Mouse (Mus musculus): ENCODE data around the gene Ints3.

Ints3 gene

GRCm38 (mm10) chr3:90391004-90391403, 42.4 kb downstream of the Ints3 start:
- DNase-seq (ENCODE audit: low spot score): no peak

GRCm38 (mm10) chr3:90389511-90390490, 43.6 kb downstream of the Ints3 start, which contains the start of gene Slc27a3:
Slc27a3 (minus strand) TSS chr3:90389938.
- DNase-seq (ENCODE audit: low spot score): no peak

GRCm38 (mm10) chr3:90388726-90389510, 44.5 kb downstream of the Ints3 start:
- no peak for DNase-seq (ENCODE audit: low spot score)

GRCm38 (mm10) chr3:90388192-90388591, 45.2 kb downstream of the Ints3 start:
- DNase-seq (ENCODE audit: low spot score): no peak

GRCm38 (mm10) chr3:90387483-90387882, 45.9 kb downstream of the Ints3 start:
- DNase-seq (ENCODE audit: low spot score): no peak

- DNase-seq (ENCODE audit: low spot score): no peak
Observed at GRCm38 (mm10) chr3:90386817-90387216, 46.6 kb downstream of the Ints3 start.

- DNase-seq (ENCODE audit: low spot score): no peak
Observed at GRCm38 (mm10) chr3:90384851-90385375, 48.5 kb downstream of the Ints3 start.

GRCm38 (mm10) chr3:90383690-90384089, 49.7 kb downstream of the Ints3 start:
- peak; percentile 22 for DNase-seq (ENCODE audit: low spot score)

GRCm38 (mm10) chr3:90381727-90382126, 51.7 kb downstream of the Ints3 start:
- no peak for DNase-seq (ENCODE audit: low spot score)

GRCm38 (mm10) chr3:90378496-90378895, 54.9 kb downstream of the Ints3 start:
- no peak for DNase-seq (ENCODE audit: low spot score)

GRCm38 (mm10) chr3:90376247-90376585, 57.2 kb downstream of the Ints3 start:
- DNase-seq (ENCODE audit: low spot score): no peak

- DNase-seq (ENCODE audit: low spot score): no peak
Observed at GRCm38 (mm10) chr3:90375562-90376246, 57.7 kb downstream of the Ints3 start.

- no peak for DNase-seq (ENCODE audit: low spot score)
Observed at GRCm38 (mm10) chr3:90374368-90374767, 59.1 kb downstream of the Ints3 start.

- peak; percentile 63 for DNase-seq (ENCODE audit: low spot score)
Observed at GRCm38 (mm10) chr3:90373432-90374028, 59.9 kb downstream of the Ints3 start.

- no peak for DNase-seq (ENCODE audit: low spot score)
Observed at GRCm38 (mm10) chr3:90372817-90373216, 60.6 kb downstream of the Ints3 start.

GRCm38 (mm10) chr3:90371857-90372256, 61.6 kb downstream of the Ints3 start:
- DNase-seq (ENCODE audit: low spot score): no peak

- DNase-seq (ENCODE audit: low spot score): no peak
Observed at GRCm38 (mm10) chr3:90369041-90369440, 64.4 kb downstream of the Ints3 start.

- no peak for DNase-seq (ENCODE audit: low spot score)
Observed at GRCm38 (mm10) chr3:90367001-90367632, 66.3 kb downstream of the Ints3 start.

GRCm38 (mm10) chr3:90362346-90362745, 71.1 kb downstream of the Ints3 start:
- DNase-seq (ENCODE audit: low spot score): no peak

- DNase-seq (ENCODE audit: low spot score): no peak
Observed at GRCm38 (mm10) chr3:90361476-90361875, 71.9 kb downstream of the Ints3 start.

GRCm38 (mm10) chr3:90359230-90359629, 74.2 kb downstream of the Ints3 start:
- no peak for DNase-seq (ENCODE audit: low spot score)

Measured in spleen, adult 12 weeks (tissue).